Mouse (Mus musculus) lung, postnatal 4 days (tissue): Measurements from ENCODE around the gene Ddx23.

Experiments used
- DNase-seq, 2 experiments: peaks; one replicate each; pipeline ENCODE4 v3.0.0; 2021

Ddx23 gene

DNA sequence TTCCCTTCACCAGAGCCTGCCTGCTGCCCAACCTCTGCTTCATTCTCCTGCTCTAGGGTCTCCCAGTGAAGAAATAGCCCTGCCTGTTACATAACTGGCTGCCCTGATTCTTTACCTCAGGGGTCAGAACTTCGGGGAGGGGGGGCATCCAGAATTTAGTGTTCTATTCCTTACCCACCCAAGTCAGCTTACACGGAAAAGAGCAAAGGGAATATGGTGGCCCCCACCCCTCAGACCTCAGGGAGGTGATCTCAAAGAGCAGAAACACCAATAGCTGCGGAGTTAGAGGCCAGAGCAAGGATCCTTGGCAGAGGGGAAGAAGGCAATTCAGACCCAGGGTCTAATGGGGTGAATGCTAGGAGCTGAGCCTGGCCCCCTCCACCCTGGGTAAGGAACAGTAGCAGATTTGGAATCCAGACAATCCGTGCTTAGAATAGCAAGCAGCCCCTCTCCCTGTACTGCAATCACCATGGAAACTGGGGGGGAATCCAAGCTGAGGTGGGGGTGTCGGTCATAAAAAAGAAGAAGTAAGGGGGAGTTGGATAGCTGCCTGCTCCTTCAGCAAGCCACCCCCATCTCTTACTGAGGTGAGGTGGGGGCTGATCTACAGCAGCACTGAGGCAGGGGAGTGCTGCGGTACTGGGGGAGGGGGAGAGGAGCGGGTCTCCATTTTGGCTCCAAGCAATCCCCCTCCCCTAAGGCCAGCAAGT lies 11.7 kb upstream of the Ddx23 start:
- DNase-seq, result no peak

- no peak for DNase-seq
Observed at GRCm38 (mm10) chr15:98673732-98674131, 11.0 kb upstream of the Ddx23 start.

DNA sequence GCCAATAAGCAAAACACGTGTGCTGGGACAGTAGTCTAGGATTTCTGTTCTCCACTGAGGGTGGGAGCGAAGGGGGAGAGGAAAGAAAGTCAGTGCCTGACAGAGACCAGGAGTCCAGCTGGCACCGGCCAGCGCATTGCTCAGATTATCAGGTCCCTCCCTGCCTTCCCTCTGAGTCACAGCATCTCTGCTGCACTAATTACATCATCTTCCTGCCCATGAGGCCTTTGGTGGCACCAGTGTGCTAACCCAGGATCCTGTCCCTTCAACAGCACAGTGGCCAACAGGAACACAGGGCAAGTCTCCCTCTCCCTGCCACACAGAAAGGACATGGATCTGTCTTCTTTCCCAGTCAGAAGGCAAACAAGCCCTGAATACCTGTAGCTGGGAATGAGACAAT lies 9.9 kb upstream of the Ddx23 start:
- peak in 1 of 2 experiments; percentile 13 for DNase-seq

DNA sequence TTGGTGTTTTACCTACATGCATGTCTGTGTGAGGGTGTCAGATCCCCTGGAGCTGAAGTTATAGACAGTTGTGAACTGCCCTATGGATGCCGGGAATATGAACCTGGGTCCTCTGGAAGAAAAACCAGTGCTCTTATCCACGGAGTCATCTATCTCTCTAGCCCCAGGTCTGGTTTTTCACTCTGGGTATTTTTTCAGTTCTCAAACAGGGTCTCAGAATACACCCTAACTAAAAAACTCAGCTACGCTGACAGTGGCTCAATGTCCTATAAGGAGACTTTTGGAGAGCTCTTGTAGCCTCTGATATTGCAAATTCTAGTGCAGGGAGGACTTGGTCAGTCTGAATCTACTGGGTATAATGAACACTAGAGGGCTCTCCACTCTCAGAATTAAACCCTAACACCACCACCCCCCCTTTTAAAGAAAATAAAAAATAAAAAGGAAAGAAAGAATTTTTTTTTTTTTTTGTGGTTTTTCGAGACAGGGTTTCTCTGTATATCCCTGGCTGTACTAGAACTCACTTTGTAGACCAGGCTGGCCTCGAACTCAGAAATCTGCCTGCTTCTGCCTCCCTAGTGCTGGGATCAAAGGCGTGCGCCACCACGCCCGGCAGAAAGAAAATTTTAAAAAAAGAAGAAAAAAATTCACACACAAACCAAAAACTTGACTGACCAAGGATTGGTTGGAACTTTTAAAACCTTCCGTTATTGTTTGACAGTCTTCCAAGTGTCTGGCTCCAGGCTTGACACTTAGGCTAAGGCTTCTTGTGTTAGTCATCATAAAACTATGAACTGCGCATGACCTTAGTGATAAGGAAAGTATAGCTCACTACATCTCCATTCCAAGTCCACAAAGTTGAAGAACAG lies 1.6 kb upstream of the Ddx23 start:
- no peak for DNase-seq

GRCm38 (mm10) chr15:98662198-98662566 lies 512 bp downstream of the Ddx23 start:
- no peak for DNase-seq

DNA sequence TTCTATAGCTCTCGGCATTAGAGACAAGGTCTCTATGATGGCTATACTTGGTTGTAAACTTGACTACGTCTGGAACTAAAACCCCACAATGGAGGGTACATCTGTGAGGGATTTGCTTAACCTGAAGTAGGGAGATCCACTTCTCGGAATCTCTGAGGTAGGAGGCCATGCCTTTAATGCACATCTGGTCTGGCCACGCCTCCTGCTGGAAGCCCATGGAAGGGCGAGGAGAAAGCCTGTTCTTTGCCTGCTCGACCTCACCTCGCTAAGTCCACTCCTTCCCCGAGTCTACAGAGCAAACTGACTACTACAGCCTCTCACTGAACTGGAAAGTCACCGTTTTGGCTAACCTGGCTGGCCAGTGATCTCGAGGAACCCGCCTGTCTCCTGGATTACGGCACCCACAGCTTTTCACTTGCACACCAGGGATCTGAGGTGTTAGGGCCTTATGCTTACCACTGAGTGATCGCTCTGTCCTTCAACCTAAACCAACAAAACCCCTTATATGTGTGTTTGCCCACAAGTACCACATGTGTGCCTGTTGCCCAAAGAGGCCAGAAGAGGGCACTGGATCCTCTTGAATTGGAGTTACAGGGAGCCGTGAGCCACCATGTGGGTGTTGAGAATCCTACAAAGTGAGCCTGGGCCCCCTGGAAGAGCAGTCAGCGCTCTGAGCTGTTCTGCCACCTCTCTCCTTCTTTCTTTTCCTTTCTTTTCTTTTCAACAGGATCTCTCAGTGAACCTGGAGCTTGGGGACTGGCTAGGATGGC lies 5.5 kb downstream of the Ddx23 start:
- DNase-seq, result no peak

DNA sequence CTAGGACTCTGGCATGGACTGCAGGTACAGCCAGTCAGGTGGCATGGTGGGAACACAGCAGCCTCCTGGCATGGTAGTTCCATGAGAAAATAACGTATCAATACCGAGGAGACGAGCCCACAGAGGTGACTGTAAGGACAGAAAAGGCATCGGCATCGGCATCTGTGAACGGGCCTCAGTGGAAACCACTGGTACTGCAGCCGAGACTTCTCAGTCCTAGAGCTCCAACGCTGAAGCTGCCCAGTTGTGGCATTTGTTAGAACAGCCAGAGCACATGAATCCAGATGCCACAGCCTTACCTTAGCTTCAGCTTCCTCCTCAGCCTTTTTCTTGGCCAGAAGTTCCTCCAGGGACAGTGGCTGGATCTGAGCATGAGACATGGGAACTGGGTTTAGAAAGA lies 10.5 kb downstream of the Ddx23 start:
- DNase-seq, result no peak

GRCm38 (mm10) chr15:98651431-98651830 lies 11.3 kb downstream of the Ddx23 start:
- DNase-seq, result no peak

GRCm38 (mm10) chr15:98648071-98648470 lies 14.6 kb downstream of the Ddx23 start:
- no peak for DNase-seq

DNA sequence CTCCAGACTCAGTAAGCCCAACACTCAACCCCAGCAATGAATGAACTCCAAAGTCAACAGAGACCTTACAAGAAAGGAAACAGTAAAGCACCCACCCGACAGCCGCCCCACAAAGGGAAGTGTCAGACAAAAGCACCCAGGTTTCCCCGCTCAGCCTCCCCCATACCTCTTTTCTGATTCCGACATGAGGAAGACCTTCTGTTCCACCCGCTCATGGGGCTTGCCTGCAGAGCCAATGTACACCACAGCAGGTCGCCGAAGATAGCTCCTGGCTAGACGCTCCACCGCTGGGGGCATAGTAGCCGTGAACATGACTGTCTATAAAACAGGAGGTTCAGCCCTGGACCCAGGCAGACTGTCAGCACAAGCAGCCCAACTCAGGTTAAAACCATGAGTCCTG lies 15.4 kb downstream of the Ddx23 start:
- DNase-seq, result no peak

DNA sequence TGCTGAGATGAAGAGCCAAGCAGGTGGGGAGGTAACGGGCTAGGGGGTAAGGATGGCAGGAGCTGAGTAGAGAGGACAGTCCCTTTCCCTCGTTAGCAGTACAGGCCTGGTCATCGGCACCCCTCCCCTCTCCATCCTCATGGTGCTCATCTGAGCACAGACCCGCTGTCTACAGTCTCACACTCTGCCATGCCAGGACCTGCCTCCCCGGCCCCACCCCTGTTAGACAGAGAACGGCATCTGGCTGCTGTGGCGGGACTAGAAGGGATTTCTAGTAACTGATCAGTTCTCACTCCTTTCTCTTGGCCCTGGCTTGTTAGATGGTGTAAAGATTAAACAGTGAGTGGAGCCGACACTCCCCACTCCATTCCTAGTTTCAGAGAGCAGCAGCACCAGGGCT lies 16.0 kb downstream of the Ddx23 start:
- DNase-seq, result no peak

GRCm38 (mm10) chr15:98645057-98646026 lies 17.4 kb downstream of the Ddx23 start:
- no peak for DNase-seq

DNA sequence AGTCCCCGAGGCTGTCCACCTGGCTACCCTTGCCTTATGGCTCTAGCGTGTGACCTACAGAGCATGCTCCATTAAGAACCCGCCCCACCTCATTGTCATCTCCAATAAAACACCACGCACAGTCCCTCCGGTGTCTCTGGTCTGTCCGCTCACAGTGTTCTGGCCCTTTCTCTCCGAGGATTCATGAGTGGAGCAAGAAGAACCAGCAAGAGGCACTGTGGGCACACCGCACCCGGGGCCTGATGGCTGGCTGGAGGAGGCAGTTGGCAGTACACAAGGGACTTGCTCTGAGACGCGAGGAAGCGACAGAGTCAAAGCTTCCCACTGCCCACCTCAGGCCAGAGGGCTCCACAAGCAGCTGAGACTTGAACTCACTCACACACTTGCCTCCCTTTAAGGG lies 18.3 kb downstream of the Ddx23 start:
- no peak for DNase-seq

DNA sequence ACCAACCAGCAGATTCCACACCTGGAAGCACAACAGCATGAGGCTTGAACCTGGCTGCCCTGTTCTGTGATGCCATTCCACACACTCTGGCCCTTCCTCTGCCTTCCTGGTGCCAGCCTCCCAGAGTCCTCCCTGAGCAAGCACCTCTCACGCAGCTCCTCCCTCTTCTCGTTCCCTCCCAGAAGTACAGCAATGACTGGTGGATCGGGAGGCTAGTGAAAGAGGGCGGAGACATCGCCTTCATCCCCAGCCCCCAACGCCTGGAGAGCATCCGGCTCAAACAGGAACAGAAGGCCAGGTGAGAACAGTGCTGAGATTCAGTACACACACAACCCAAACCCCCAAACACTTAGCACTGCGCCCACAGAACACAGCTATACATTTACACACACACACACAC lies 22.5 kb downstream of the Ddx23 start:
- DNase-seq, result peak; percentile 47 to 70

DNA sequence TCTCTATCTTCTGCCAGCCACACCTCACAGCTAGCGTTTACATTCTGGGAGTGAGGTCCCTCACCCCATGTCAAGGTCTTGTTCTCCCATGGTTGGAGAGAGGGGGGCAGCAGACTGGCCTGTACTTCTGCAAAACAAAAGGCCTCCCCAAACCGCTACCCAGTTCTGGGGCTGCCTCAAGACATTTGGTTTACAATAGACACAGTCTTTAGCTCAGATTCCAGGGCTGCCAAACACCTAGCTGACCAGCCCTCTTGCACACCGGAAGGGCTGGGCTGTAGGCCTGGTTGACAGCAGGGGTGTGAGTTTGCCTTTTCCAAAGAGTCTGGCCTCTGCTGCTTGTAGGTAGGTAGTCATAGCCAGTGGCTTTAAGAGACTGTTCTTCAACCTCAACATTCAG lies 25.5 kb downstream of the Ddx23 start:
- DNase-seq, result no peak

- DNase-seq, result no peak
Observed at GRCm38 (mm10) chr15:98636517-98636916, 26.2 kb downstream of the Ddx23 start.

- DNase-seq, result no peak
Observed at GRCm38 (mm10) chr15:98635291-98635841, 27.3 kb downstream of the Ddx23 start.

- DNase-seq, result peak; percentile 84 to 86
Observed at GRCm38 (mm10) chr15:98634541-98635081, 28.1 kb downstream of the Ddx23 start.

GRCm38 (mm10) chr15:98633822-98634470 lies 28.7 kb downstream of the Ddx23 start:
- DNase-seq, result no peak

- no peak for DNase-seq
Observed at GRCm38 (mm10) chr15:98632921-98633320, 29.8 kb downstream of the Ddx23 start.

GRCm38 (mm10) chr15:98632107-98632744 lies 30.5 kb downstream of the Ddx23 start:
- peak; percentile 74 to 80 for DNase-seq
